Mouse (Mus musculus): ENCODE data around the gene Rars. TPM values are rescaled to one million over a fixed set of nuclear protein-coding genes. Genes with fewer than 3 reads are reported as not detected.
A peak's percentile ranks its signal among the peaks of the same experiment; 100 is the strongest.
"Not testable (repeated sequence)": the region's sequence is repeated elsewhere in the genome, so short reads cannot be mapped to it uniquely, and the experiment has no call there.

Rars gene
- 10 to 100 TPM; 40.9 to 41.5 TPM for total RNA-seq (2021)

DNA sequence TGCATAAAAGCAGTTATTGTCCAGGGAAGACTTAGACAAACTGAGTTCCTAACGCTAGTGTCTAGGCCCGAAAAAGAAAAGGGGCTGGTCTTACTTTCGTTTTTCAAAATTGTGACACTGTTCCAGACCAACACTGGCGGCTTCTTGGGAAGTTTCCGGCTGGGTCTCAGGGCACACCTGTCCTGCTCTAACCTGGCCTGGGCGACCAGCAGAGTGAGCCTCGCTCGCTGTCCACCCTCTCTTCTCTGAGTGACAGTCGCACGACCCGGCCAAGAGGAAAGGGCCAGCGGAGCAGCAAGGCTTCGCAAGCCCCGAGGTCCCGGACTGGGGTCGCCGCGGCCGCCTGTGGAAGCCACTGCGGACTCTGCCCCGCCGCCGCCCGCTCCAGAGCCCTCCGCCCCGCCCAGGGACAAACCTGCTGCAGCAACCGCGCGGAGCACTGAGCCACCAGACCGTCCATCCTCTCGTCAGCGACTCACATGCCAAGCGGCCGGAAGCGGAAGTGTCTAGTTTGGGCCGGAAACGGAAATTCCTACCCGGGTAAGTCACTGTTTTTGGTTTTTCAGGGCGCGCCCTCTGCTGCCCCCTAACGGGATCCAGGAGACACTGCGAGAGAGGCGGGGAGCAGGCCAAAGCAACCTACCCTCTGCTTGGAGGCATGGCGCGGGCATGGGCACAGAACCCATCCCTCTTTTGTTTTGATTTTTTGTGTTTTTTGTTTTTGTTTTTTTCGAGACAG lies at the start of gene Rars:
Gene Rars, minus strand, starts transcription at position 485 of the 739 bp plus-strand sequence.
- intact Hi-C loops (cut with DNase I) = loop anchor here (5.0 to 10.0 kb wide), 2 partner anchors 62 to 999 kb away; partner anchors contain the start of gene Spdl1
- peak; percentile 94 to 98 for DNase-seq

DNA sequence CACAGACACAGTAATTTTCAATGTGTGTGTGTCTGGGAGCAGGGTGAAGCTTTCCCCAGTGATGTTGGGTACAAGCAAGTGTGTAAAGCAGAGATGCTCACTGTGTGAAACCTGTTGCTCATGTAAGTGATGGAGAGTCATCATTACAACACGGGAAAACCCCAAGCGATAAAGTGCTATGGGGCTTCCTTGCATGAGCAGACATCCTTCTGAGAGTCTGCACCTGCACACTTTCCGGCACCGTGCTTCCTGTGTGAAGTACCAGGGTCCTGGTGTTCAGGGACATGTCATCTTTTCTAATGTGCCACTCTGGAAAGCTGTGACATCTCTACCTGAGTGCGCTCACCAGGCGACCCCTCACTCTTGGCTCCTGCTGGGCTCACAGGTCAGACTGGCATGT lies 48.5 kb upstream of the Rars start:
- intact Hi-C loops (cut with DNase I) = no loop called here
- DNase-seq = no peak

DNA sequence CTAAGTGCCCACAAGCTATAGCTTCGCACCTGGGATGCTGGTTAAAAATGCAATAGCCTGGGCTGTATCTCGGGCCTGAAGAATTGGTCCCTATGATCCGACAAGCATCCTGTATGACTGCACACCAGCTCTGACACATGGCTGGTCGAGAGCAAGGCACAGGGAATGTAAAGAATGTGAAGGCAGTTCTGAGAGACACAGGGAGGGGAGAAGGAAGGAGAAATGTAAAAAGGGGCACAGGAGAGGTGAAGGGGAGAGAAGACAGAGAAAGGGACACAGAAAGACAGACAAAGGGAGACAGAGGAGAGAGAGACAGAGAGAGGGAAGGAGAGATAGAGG lies 44.2 kb upstream of the Rars start:
- intact Hi-C loops (cut with DNase I) = no loop called here
- DNase-seq = no peak

DNA sequence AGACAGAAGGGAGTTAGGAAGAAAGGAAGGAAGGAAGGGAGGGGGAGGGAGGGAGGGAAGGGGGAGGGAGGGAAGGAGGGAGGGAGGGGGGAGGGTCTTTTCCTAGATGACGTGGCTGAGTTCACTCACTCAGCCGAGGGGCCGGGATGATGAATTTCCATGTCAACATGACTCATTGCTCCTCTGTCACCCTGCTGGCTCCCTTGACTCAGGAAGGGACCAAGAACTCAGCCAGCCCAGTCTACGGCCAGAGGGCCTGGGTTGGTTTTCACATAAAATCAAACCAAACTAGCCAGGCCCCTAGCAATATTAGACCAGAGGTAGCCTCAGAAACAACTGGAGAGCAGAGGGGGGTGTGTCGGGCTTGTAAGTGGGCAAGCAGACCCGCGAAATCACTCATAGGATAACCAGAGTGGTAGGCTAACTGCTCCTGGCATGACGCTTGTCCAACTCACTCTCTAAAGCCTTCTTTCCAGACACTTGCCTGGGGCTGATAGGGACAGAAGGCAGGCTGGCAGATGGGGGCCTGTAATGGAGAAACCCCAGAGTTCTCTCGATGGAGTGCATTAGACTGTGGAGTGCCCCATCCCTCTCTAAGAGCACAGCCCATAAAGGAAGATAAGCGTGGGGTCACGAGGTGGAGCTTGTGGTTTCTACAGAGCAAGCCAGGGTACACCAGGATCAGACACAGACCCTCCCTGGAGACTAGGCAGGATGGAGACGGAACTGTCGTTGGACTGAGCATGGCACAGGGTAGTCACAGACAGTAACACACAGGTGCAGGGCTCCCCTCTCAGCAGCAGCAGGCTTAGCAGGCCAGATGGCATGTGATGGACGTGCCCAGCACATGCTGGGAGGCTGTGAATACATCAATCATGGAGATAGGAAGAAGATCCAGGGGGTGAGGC lies 43.6 kb upstream of the Rars start:
- intact Hi-C loops (cut with DNase I) = no loop called here
- peak in 1 of 2 experiments; percentile 6 for DNase-seq

DNA sequence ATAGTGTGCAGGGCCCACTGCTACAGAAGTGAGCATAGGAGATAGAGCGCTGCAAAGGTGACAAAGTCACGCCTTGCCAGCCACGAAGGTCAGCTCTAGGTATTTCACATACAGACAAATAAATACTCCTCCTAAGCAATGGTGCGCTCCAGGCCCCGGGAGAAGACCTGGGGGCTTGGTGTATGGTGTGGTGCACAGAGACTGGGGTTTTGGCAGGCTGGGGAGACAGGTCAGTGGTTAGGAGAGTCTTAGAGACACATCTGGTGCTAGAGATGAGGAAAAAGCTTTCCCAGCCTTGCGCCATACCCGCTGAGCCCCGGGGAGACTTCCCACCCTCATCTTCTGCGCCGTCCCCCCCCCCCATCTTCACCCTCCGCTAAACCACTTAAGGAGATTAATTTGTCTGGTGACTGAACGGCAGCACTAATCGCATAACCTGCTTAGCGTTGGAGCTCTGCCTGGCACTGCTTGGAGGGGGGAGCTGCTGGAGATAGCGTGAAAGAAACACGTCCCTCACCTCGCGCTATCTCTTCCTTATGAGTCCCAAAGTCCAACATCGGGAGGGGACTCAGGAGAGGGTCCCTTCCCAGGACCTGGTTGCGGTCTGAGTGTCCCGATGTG lies 39.4 kb upstream of the Rars start:
- intact Hi-C loops (cut with DNase I) = no loop called here
- DNase-seq = no peak

DNA sequence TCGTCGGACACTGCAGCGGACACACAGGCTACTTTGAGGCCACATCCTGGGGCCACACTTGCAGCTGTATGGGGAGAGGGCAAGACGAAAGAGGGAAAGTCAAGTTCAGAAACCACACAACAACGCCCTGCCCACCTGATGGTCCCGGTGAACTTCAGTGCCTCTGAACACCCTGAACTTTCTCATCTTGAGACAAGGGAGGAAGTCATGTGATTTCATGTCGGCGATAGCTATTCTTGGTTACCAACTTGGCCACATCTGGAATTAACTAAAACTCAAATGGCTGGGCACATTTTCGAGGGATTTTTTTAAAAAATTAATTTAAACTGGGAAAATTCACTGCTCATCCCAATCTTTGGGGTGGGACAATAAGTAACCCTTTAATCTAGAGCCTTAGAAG lies 36.7 kb upstream of the Rars start:
- intact Hi-C loops (cut with DNase I) = no loop called here
- DNase-seq = no peak

DNA sequence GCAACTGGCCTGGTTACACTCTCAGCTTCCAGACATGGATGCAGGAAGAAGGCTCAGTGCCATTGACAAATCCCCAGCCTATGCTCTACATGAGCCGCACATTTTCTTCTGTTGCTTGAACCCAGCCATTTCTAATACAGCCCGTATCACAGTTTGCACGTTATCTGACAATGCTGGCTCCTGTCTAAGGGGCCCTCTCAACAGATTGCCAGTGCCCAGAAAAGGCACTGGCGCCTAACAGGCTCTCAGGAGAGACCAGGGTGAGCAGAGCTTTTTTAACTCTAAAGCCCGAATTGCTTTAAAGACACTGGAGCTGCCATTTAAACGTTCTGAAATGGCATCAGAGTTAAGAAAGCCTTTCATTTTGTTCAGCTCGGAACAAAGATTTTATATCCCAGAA lies 31.8 kb upstream of the Rars start:
- no peak for DNase-seq
- intact Hi-C loops (cut with DNase I) = no loop called here

DNA sequence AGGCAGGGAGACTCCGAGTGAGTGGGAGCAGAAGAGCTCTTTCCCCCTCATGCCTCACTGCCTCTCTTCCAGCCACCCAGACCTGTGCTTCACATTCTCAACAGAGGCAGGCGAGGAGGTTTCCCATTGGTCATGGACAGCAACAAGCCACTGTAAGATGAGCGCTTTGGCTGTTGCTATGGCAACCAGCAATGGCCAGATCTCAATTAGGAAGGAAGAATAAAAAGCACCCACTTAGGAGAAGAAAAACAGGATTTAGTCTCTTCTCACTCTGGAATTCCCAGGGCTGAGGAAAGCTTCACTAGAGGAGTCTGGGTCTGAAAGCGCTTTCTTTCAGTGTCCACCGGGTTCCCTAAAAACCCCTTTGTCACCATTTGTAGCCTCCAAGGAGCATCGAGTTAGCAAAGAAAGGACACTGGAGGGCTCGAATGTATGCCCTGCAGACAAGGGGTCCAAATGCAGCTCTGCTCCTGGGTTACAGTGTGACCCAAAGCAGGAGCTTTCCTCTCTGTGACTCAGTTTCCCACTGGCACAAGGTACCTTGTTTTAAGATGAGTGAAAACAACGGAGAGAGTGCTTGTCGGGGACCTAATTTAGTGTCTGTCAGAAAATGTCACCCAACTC lies 30.8 kb upstream of the Rars start:
- DNase-seq = no peak
- intact Hi-C loops (cut with DNase I) = no loop called here

DNA sequence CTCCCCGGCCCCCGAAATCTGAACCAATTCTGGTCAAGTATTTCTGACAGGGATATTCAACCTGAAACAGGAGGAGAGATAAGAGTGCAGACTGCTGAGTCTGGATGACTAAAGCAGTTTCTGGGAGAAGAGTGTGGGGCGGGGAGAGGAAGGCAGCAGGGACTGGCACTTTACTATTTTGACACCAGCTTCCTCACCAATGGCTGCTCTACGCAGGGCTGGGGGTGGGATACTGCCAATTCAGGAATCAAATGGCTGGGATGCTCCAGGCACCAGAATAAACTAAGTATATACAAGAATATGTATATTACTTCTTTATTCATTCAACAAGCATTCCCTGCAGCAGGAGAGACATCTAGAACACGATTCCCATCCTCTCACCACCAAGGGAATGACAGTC lies 29.3 kb upstream of the Rars start:
- intact Hi-C loops (cut with DNase I) = no loop called here
- DNase-seq = no peak

DNA sequence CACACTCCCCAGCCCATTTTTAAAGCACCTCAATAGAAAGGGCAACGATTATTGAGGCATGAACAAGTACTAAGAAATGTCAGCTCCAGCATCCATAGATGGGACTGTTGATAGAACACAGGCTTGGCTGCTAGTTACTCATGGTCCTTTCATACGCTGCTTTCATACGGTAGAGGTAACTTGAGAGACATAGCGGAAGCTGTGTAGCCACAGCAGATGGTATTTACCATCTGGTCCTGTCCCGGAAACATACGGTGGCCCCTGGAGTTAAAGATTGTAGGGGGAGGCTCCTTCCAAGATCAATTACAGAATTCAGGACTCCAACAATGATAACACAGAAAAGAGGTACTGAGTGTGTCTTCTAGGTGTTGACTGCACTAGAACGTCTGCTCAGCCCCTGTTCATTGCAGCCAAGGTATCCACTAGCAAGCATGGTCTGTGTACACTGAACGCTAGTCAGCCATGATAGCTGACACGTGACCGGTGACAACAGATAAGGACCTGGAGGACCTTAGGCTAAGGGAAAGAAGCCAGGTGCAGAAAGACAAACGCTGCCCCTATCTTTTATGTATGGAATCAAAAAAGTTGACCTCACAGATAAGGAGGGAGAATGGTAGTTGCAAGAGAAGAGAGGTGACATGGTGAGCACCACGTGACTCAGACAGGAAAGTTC lies 23.2 kb upstream of the Rars start:
- intact Hi-C loops (cut with DNase I) = no loop called here
- no peak for DNase-seq

DNA sequence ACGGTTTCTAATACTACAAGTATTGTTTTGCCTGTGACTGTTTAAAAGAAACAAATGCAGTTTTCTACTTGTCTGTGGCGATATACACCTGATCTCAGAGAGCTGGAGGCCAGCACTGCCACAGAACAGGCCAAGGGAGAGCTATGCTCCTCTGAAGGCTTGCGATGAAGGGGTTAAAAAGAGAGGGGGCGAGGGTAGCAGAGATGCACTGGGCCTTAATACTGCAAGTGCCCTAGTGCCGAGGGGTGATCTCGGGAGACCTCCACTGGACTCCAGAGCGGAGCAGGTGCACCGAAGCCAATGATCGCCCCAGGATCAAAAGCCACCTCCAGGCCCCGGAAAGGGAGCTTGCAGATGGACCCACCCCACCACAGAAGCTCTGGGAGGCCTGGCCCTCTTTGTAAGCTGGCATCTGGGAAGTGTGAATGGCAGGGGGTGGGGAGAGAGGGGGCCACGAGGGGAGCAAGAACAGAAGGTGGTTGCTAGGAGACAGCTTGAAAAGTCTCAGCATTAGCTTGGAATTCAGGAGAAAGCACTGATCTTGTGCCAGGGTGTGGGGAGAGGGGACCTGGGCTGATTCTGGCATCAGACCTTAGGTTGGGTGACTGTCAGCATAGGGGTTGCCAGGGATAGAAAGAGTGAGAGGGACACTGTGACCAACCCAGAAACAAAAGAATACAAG lies 22.2 kb upstream of the Rars start:
- no peak for DNase-seq

DNA sequence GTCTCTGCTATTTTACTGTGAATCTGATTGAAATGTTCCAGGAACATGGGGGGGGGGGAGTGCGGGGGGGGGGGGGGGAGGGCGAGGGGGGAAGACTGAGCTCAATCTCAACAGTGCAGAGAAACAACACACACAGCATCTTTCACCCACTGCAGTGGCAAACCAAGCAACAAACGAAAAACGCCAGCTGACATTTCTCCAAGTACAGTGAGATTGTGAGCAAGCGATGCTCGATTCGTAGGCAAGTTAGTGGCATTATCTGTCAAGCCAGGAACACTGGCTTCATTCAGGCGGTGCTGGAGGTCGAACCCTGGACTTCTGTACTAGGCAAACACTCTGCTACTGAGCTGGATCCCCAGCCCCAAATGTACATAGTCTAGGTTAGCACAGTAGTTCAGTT lies 21.3 kb upstream of the Rars start:
- no peak for DNase-seq
- intact Hi-C loops (cut with DNase I) = no loop called here

More for the DNA sequence above, 22.2 kb upstream of the Rars start:
- intact Hi-C loops (cut with DNase I) = no loop called here

DNA sequence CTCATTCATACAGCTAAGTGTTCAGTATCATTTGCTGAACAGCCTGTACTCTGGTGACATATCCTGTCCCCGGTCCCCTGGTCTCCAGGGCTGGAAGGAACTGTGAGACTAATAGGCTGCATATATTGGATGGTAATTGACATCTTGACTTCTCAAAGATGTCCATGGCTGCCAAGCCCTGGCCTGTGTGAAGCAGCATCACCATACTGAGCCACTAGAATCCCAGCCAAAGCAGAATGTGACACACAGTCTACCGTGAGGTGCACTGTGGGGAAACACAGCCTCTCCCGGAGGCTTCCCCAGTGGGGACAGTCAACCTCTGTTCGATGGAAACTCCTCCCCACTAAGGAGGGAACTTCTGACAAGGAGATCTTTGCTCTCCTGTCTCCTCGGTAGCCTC lies 20.6 kb upstream of the Rars start:
- no peak for DNase-seq
- intact Hi-C loops (cut with DNase I) = no loop called here

DNA sequence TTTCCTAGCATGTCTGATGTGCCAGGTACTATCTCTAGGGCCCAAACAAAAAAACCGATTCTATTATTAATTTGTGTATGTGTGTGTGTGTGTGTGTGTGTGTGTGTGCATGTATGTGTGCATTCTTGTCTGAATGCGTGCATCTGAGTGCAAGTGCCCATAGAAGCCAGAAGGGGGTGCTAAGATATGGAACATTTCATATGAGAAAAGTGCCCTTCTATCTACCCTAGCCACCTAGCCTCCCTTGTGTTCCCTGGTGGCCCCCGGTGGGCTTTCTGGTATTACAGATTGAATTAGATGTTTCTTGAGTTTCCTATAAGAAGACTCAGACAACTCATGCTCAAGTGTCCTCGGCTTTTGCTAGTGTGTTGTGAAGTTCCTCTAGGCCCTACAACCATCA lies 19.3 kb upstream of the Rars start:
- intact Hi-C loops (cut with DNase I) = no loop called here
- no peak for DNase-seq

DNA sequence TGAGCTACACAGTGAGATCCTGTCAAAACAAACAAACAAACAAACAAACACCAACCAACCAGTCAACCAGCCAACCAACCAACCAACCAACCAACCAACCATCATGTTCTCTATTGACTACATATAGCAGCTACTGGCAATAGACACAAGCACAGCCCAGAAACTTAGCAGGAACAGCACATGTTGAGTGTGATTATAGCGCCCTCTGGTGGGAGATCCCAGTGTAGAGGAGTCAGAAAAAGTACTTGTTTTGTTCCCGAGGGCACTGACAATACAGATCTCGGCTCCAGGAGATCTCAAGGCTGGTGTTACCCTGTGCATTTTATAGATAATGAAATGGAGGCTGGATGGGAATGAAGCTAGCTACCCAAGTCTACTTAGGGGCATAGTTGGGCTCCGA lies 18.4 kb upstream of the Rars start:
- intact Hi-C loops (cut with DNase I) = no loop called here
- peak in 1 of 2 experiments; percentile 18 for DNase-seq

DNA sequence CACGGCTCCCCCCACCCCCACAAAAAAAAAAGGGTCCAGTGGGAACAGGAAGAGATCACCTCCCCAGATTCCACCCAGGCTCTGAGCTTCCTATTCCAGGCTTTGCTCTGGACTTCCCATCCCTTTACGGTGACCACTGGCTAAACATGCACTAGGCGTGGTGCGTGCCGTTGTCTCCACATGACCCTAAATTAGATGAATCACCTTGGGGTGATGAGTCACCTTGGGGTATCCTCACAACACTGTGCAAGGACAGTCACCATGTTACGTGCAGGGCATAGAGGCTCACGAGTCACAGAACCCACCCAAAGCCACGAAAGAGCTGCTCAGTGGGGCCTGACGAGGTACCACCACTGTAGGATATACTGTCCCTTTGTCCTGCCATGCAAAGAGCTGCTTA lies 10.0 kb upstream of the Rars start:
- DNase-seq = no peak
- intact Hi-C loops (cut with DNase I) = no loop called here

DNA sequence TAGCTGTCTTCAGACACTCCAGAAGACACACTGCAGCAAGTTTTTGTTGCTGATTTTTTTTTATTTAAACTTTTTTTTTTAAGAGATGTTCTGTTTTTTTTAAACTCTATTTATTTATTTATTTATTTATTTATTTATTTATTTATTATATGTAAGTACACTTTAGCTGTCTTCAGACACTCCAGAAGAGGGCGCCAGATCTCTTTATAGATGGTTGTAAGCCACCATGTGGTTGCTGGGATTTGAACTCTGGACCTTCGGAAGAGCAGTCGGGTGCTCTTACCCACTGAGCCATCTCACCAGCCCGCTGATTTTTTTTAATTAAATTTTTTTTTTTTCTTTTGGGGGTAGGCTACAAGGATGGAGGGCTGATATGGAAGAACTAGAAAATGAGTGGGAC lies 8.3 kb upstream of the Rars start:
- intact Hi-C loops (cut with DNase I) = not testable (repeated sequence)

DNA sequence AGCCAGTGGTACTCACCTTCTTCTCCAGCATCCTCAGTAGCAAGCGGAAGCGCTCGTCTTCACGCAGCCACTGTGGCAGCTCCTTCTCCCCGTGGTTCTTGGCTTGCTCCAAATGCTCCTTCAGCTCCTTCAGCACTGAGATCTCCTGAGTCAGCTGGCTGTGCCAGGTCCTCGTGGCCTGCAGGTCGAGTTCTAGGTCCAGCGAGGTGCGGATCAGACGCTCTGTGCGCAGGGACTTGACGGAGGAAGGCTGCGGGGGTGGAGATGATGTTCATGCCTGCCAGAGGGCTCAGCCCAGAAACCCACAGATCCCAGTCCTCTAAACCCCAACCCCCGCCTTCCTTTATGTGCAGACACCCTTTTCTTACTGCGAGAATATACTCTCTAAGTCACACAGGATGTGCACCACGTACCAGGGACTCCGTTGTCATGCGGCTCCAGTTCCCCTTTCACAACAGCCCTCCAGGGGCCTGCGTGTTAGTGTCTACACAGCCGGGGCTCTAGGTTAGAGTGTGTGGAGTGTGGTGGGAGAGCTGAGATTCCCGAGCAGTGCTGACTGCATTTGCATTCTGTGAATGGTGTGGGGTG lies 7.5 kb upstream of the Rars start:
- DNase-seq = no peak
- intact Hi-C loops (cut with DNase I) = no loop called here

More for the DNA sequence above, 8.3 kb upstream of the Rars start:
- DNase-seq = not testable (repeated sequence)

DNA sequence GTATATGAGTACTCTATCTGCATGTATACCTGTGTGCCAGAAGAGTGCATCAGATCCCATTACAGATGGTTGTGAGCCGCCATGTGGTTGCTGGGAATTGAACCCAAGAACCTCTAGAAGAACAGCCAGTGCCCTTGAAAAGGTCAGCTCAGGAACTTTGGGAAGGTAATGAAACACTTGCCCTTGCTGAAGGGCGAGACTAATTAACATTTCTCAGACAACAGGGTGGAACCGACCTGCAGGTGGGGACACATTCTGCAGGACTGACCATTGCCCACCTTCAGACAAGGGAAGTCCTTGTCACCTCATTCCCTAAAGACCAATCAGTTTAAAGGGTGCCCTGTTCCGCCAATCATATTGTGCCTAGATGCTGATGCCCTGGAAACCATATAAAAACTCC lies 6.5 kb upstream of the Rars start:
- DNase-seq; intact Hi-C loops (cut with DNase I): not testable (repeated sequence)

DNA sequence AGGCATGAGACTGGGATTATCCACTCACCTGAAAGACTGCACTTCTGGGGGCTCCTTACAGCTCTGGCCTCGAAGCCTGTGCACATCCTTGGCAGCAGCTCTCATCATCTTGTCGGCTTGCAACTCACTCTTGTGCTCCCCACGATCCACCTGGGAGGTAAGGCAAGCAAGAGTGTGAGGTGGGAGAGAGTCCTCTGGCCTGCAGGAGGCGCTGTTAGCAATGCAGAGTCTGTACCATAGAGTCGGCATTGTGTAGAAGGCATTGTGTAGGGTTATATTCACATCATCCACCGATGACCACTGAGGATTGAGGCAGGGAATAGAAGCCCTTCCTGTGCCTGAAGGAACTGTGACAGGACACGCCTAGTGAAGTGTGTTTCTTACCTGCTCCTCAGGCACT lies 6.0 kb upstream of the Rars start:
- DNase-seq = no peak
- intact Hi-C loops (cut with DNase I) = no loop called here

All from heart, postnatal 10 days (tissue).